12 mouse cellular contexts compared by ENCODE assay signal in genomic region chr4:139852219-139853035, GRCm38 (mm10). TPM values are rescaled to one million over a fixed set of nuclear protein-coding genes. Genes with fewer than 3 reads are reported as not detected.
DNase-seq lines count a peak whose midpoint lies in the region; ATAC-seq and TF ChIP-seq lines count a peak whose summit lies in the region.
"Had no signal": no experiment of that assay in that cellular context is flagged by ENCODE, and none has a peak within 500 bp of the region (broad histone marks: within the 10 kb centered on the region; RNA-seq: fewer than 3 reads in every experiment).

No protein-coding gene starts in this region.

- peak; percentile 41 for TF ChIP-seq CTCF in liver, postnatal 0 days (IDR thresholded peaks at IDR 0.05; ENCODE audit: low read depth)

- no peak for ATAC-seq in liver, postnatal 0 days
- ATAC-seq in liver, embryonic 12.5 days: no peak
- ATAC-seq in limb, embryonic 13.5 days (ENCODE audit: low FRiP score, low read depth): no peak
- ATAC-seq in intestine, embryonic 15.5 days: no peak
- ATAC-seq: activated CD4-positive, CD25-positive, alpha-beta regulatory T cell, adult 4 months had no signal

- peaks cover 53% of the 10 kb centered on the region for H3K27me3 ChIP-seq in liver, postnatal 0 days (ENCODE audit: insufficient read depth, low read length)
- peaks cover 83% of the 10 kb centered on the region for H3K27me3 ChIP-seq in liver, embryonic 12.5 days (replicated peaks)
- peaks cover 95% of the 10 kb centered on the region for H3K27me3 ChIP-seq in limb, embryonic 13.5 days
- H3K27me3 ChIP-seq in intestine, embryonic 15.5 days (replicated peaks): peaks cover 69% of the 10 kb centered on the region

- H3K9me3 ChIP-seq in liver, postnatal 0 days (ENCODE audit: low read length): no peaks in the 10 kb centered on the region
- no peaks in the 10 kb centered on the region for H3K9me3 ChIP-seq in liver, embryonic 12.5 days (replicated peaks)
- peaks cover 5% of the 10 kb centered on the region; the same call in 1 of the 2 replicates for H3K9me3 ChIP-seq in limb, embryonic 13.5 days
- H3K9me3 ChIP-seq in intestine, embryonic 15.5 days: no peaks in the 10 kb centered on the region

- TF ChIP-seq EP300 in liver, postnatal 0 days (IDR thresholded peaks at IDR 0.05; ENCODE audit: low read depth): no peak

- no peaks in the 10 kb centered on the region for H3K4me1 ChIP-seq in liver, postnatal 0 days (ENCODE audit: insufficient read depth)
- H3K4me1 ChIP-seq in liver, embryonic 12.5 days: no peaks in the 10 kb centered on the region
- H3K4me1 ChIP-seq in limb, embryonic 13.5 days: peaks cover 6% of the 10 kb centered on the region; the same call in 1 of the 2 replicates
- 0 out of 2 replicates have a peak, but pooled peaks cover 3% of the 10 kb centered on the region for H3K4me1 ChIP-seq in intestine, embryonic 15.5 days (replicated peaks)

- DNase-seq in embryo, embryonic 10 days (ENCODE audit: low spot score): peak; percentile 61
- DNase-seq in embryo, embryonic 9.5 days (ENCODE audit: extremely low spot score): no peak
- DNase-seq in liver, postnatal 0 days: no peak
- DNase-seq in thymus, postnatal 0 days (ENCODE audit: low spot score): peak; percentile 28
- no peak for DNase-seq in testis, postnatal 14 days (ENCODE audit: low spot score)
- DNase-seq: heart, postnatal 10 days; left cerebral cortex, postnatal 4 days had no signal

- 6% methylated on average over 24 of the region's 25 CpGs for WGBS in liver, postnatal 0 days (ENCODE audit: insufficient replicate concordance)
- WGBS in liver, embryonic 12.5 days (ENCODE audit: insufficient replicate concordance): 5% methylated on average over 25 of the region's 25 CpGs
- WGBS in limb, embryonic 13.5 days: 3% methylated on average over 25 of the region's 25 CpGs
- WGBS in intestine, embryonic 15.5 days: 3% methylated on average over 25 of the region's 25 CpGs

- no peak overlapping the region for H3K9ac ChIP-seq in liver, postnatal 0 days (replicated peaks)
- H3K9ac ChIP-seq in liver, embryonic 12.5 days: no peak overlapping the region
- no peak overlapping the region for H3K9ac ChIP-seq in limb, embryonic 13.5 days
- no peak overlapping the region for H3K9ac ChIP-seq in intestine, embryonic 15.5 days

- no peaks in the 10 kb centered on the region for H3K36me3 ChIP-seq in liver, postnatal 0 days (replicated peaks; ENCODE audit: insufficient read depth, low read length)
- H3K36me3 ChIP-seq in liver, embryonic 12.5 days: no peaks in the 10 kb centered on the region
- no peaks in the 10 kb centered on the region for H3K36me3 ChIP-seq in limb, embryonic 13.5 days
- H3K36me3 ChIP-seq in intestine, embryonic 15.5 days: no peaks in the 10 kb centered on the region

- no peak overlapping the region for H3K4me2 ChIP-seq in liver, postnatal 0 days (ENCODE audit: low read depth, low read length)
- H3K4me2 ChIP-seq in liver, embryonic 12.5 days: no peak overlapping the region
- 0 out of 2 replicates have a peak overlapping the region, but pooled peaks have one; percentile 4 for H3K4me2 ChIP-seq in limb, embryonic 13.5 days (replicated peaks)
- H3K4me2 ChIP-seq in intestine, embryonic 15.5 days (replicated peaks): no peak overlapping the region

- no peak overlapping the region for H3K4me3 ChIP-seq in liver, postnatal 0 days (ENCODE audit: low read depth, low read length)
- H3K4me3 ChIP-seq in liver, embryonic 12.5 days: no peak overlapping the region
- peak overlapping the region; percentile 1; the same call in 1 of the 2 replicates for H3K4me3 ChIP-seq in limb, embryonic 13.5 days
- H3K4me3 ChIP-seq in intestine, embryonic 15.5 days (replicated peaks): no peak overlapping the region

- no peak overlapping the region for H3K27ac ChIP-seq in liver, postnatal 0 days (ENCODE audit: low read depth)
- no peak overlapping the region for H3K27ac ChIP-seq in liver, embryonic 12.5 days
- H3K27ac ChIP-seq in limb, embryonic 13.5 days: no peak overlapping the region
- no peak overlapping the region for H3K27ac ChIP-seq in intestine, embryonic 15.5 days

RNA-seq across cellular contexts. Expression of gene Pax7, which starts 19.1 kb away (rescaled TPM):
- not detected in 2 replicates for polyA plus RNA-seq in liver, postnatal 0 days (2015; fragmentation: Nextera tagmentation; extraction: Ambion mirVana)
- polyA plus RNA-seq in liver, embryonic 12.5 days (2016; fragmentation: Nextera tagmentation; extraction: Ambion mirVana): 0.07 TPM in 1 of 2 replicates, not detected in the other
- 0.90 and 0.92 TPM in 2 replicates for polyA plus RNA-seq in limb, embryonic 13.5 days (2015; fragmentation: Nextera tagmentation; extraction: Ambion mirVana)
- 0.04 and 0.09 TPM in 2 replicates for polyA plus RNA-seq in thymus, postnatal 0 days (2015; fragmentation: Nextera tagmentation; extraction: Ambion mirVana)
- not detected in 2 replicates for polyA plus RNA-seq in intestine, embryonic 15.5 days (2015; fragmentation: Nextera tagmentation; extraction: Ambion mirVana)
- polyA plus RNA-seq: activated CD4-positive, CD25-positive, alpha-beta regulatory T cell, adult 4 months; stomach, embryonic 14.5 days had no signal

Comparison
In these comparisons a context has a peak if more than half of its experiments do, and no peak if none do; other contexts are left out.
1. DNase-seq: peak in embryo, embryonic 10 days (single experiment) and thymus, postnatal 0 days (single experiment); none in embryo, embryonic 9.5 days (single experiment), liver, postnatal 0 days (single experiment) and testis, postnatal 14 days (single experiment).